Mouse (Mus musculus): ENCODE data around the gene Ptprc.

The Ptprc gene

DNA sequence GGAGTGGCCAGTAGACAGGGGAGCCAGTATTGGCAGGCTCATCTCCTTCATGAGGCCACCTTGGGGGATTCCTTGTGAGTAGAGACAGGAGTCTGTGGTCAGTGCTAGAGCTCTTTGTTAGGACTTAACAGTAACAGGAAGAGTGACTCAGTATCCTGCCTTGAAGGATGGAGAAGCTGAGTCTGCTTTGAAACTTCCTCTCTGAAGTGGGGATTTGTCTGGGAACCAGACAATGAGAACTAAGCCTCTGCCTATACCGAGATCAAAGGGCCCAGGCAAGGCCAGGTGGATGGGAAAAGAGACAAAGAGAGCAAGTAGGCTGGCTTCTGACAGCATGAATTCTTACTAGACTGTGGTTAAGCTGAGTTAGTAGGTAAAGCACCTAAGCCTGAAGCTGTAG, 136.3 kb downstream of the Ptprc start:
- no peak for DNase-seq (ENCODE audit: low spot score)

DNA sequence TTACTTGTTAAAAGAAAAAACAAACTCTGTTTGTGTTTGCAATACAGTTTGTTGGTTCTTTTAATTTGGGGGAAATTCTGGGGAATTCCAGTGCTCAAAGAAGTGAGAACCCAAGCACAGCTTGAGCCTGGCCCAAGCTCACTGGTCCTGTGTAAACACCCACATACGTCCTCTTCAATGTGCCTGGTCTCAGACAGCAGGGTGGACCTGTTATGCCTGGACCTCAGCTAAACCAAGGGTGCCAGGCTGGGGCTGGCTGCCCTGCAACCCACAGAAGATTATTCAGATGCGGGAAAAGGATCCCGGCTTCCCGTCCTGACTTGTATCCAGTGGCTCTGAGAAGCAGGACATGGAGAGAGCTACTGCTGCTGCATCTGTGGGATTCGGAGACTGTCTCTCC, 138.0 kb downstream of the Ptprc start:
- no peak for DNase-seq (ENCODE audit: low spot score)

DNA sequence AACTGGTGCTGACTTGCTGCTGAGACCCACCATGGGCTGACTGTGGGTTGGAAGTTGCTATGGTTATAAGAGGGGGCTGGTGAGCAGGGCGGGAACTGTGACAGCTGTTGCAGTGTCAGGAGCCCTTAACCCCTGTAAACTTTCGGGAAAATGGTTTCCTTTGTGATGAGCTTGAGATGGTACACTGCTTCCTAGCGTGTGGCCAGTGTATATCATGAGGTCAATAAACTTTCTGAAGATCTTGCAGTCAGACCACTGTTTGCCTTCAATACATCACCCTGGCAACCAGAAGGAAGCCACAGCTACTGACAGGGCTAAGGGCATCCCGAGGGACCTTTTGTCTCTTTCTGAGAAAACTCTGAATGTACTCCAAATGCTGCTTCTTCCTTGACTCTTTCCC, 145.9 kb downstream of the Ptprc start:
- DNase-seq (ENCODE audit: low spot score) = no peak

DNA sequence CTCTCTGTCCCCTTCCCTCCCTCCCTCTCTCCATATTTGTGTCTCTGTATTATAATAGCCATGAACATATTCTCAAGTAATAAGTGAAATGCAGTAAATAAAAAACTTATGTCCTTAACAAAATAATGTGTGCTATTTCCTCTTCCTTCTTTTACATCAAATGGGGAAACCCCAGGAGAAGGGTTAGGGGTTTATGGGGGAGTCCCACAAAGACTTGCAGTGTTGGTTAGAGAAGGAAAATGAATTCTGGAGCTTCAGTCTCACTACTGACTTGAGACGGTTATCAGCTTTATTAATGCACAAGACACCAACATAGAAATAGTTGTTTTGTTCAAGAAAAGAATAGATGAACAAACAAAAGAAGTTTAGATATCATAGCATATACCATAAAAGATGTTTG, 150.2 kb downstream of the Ptprc start:
- DNase-seq (ENCODE audit: low spot score) = no peak

DNA sequence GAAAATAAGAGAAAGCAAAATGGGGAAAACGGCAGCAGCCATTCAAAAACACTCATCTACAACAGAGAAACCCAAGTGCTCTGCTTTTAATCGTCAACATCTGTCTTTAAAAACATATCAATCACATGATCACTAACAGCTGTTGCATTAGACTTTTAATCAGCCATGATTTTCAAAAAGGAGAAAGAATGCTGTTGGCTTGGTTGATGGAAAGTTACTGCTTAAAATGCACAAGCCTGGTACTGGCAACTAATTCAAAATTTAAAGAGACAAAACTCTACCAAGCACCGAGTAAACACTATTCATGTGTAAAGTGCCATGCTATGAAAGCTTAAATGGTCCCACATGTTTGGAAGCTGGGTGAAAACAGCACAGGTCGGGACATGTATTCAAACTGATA, 151.9 kb downstream of the Ptprc start:
- no peak for DNase-seq (ENCODE audit: low spot score)

DNA sequence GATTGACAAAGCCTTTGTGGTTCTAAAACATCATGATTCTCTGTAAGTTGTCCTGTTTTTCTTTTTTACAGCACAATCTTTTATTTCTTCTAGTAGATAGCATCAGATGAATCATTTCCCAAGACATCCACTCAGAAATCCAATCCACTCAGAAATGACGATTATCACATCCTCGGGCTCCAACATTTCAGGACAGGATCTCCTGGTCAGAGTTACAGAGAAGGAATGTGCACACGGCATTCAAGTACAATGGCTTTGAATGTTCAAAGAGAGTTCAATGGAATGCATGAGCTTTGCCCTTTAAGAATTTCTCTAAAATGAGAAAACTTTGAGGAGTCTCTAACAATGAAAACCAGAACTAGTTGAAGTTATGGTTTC, 152.6 kb downstream of the Ptprc start:
- DNase-seq (ENCODE audit: low spot score) = no peak

DNA sequence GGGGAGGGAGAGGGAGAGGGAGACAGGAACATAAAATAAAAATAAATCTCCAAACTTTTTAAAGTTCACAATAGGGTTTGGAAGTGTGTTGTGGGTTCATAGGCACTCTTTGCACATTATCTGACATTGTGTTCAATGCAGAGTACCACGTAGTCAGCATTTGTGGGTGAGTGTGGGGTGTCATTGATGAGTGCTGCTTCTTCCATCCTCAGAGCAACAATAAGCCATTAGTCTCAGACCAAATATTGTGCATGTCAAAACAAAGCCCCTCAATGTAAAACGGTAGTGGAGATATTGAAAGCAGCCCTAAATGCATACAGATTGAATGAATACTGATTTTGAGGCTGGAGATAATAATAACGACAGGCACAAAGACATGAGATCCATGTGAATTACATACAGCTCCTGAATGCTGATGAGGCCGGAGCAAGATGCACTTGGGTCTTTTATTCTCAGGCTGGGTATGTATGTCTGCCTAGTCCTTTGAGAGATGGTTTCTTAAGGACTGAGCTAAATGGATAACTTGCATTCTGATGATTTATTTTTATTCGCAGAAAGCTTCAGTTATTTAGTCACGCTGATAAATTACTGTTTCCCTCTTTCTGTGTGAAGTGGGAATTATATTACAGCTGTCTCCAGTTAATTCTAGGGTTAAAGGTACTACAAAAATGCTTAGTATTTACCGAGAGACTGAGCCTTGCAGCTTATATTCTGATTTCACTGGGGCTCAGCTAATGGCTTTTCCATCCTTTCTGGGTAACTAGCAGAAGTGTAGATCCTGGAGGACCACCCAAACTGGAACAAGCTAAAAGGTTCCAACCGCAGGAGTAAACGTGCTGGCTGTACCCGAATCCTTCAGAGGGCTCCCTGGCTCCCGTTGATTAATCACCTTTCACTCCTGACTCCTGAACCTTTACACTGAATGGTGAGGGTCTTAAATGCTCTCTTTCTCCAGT, 153.3 kb downstream of the Ptprc start:
- DNase-seq (ENCODE audit: low spot score) = no peak

Data from urinary bladder, postnatal 14 days (tissue).